Mouse (Mus musculus): ENCODE results near the gene Cxcl9. TPM values are rescaled to one million over a fixed set of nuclear protein-coding genes. Genes with fewer than 3 reads are reported as not detected.

Gene Cxcl9
- polyA plus RNA-seq, 1 experiment from 2014 or later, result not detected

DNA sequence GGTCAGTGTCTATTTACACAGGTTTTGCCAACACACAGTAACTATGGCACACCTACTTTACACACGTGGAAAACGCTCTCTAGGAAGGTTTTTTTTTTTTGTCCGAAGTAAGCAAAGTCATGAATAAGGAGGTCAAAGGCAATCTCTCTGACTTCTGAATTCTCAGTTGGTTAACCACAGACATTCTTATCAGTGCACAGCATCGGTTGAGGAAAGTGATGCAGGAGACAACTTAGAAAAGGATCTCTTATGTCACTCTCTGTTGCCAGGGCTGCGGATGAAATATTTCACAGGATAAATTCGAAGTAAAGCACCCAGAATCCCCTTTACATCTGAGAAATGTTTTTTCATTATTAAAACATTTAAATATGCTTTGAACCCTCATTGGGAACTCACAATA, 512 bp downstream of the Cxcl9 start:
- H3K27ac ChIP-seq, result no peak overlapping the region
- no peak overlapping the region for H3K4me3 ChIP-seq
- WGBS, result 74% methylated on average over 6 of the region's 6 CpGs
- no peaks in the 10 kb centered on the region for H3K36me3 ChIP-seq
- no peaks in the 10 kb centered on the region for H3K27me3 ChIP-seq (ENCODE audit: insufficient read depth, poor library complexity, severe bottlenecking)
- no peak for DNase-seq (ENCODE audit: low spot score)
- H3K9me3 ChIP-seq, result no peaks in the 10 kb centered on the region
- no peaks in the 10 kb centered on the region for H3K4me1 ChIP-seq

DNA sequence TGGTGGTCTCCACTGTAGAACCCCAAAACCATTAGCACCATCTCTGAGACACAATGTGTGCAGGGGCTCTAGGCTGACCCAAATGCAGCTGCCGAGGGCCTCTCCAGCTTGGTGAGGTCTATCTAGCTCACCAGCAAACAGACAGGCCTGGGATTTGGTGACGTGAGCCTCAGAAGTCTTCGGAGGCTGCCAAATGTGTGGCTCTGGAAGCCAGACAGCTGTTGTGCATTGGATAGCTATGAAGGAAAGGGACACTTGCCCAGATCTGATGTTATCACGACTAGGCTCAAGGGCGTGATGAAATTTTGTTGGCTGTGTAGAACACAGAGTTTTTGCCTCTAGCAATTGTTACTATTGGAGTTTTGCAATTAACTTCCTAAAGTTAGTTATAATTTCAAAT, 4.6 kb downstream of the Cxcl9 start:
- Histone ChIP-seq H3K27ac (no peak overlapping the region), H3K36me3 (no peaks in the 10 kb centered on the region), H3K4me3 (no peak overlapping the region), H3K9me3 (no peaks in the 10 kb centered on the region), H3K27me3 (ENCODE audit: insufficient read depth, poor library complexity, severe bottlenecking) (no peaks in the 10 kb centered on the region), H3K4me1 (no peaks in the 10 kb centered on the region)
- no peak for DNase-seq (ENCODE audit: low spot score)
- 65% methylated on average over 5 of the region's 5 CpGs for WGBS

DNA sequence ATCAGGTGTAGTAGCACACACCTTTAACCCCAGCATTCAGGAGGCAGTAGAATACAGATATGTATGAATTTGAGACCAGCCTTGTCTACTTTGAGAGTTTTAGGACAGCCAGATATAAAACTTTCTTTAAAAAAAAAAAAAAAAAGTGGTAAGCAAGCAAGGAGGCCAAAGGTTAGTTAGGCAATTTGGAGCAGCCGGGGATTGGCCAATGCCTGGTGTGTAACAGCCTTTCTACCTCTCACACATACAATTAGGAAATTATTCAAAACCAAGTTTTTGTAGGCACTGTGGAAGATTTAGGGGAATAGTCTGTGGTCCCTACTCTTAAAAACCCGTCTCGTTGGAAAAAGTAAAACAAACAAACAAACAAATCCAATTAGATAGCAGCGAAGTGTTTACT, 5.3 kb downstream of the Cxcl9 start:
- no peaks in the 10 kb centered on the region for H3K27me3 ChIP-seq (ENCODE audit: insufficient read depth, poor library complexity, severe bottlenecking)
- WGBS, result 77% methylated on average over 4 of the region's 4 CpGs
- H3K9me3 ChIP-seq, result no peaks in the 10 kb centered on the region
- H3K4me3 ChIP-seq, result no peak overlapping the region
- H3K36me3 ChIP-seq, result no peaks in the 10 kb centered on the region
- H3K4me1 ChIP-seq, result no peaks in the 10 kb centered on the region
- H3K27ac ChIP-seq, result no peak overlapping the region
- DNase-seq (ENCODE audit: low spot score), result no peak

DNA sequence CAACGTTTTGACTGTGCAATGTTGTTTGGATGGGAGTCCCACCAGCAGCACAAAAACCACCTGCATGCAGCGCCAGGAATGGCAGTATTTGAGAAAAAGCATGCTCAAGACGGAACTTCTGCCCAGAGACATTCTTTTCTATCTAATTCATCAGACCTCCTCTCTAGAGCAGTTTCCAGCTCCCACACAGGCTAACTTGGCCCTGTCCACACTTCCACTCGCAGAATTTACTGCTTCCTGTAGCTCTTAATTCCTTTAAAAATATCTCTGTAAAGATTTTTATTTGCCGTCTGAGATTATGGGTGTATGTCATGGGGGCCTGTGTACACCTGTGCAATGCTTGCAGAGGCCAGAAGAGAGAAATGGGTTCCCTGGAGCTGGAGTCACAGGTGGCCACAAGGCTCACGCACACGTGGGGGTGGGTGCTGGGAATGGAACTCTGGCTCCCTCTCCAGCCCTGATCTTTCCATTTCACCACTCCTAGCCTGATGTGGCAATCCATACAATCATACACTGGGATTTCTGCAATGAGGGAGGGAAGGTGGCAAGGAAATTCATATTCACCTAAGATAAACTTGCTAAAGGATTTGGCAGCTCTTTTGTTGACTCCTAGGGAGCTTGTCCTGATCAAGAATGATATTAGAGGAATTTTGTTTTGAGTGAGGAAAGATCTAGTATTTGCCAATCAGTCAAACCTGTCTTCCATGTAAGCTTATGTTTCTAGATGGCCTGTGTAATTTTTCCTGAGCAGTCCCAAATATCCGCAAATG, 6.1 kb downstream of the Cxcl9 start:
- no peaks in the 10 kb centered on the region for H3K27me3 ChIP-seq (ENCODE audit: insufficient read depth, poor library complexity, severe bottlenecking)
- DNase-seq (ENCODE audit: low spot score), result no peak
- H3K9me3 ChIP-seq, result no peaks in the 10 kb centered on the region
- WGBS, result 66% methylated on average over 8 of the region's 8 CpGs
- no peaks in the 10 kb centered on the region for H3K4me1 ChIP-seq
- no peak overlapping the region for H3K4me3 ChIP-seq
- H3K27ac ChIP-seq, result no peak overlapping the region
- no peaks in the 10 kb centered on the region for H3K36me3 ChIP-seq

DNA sequence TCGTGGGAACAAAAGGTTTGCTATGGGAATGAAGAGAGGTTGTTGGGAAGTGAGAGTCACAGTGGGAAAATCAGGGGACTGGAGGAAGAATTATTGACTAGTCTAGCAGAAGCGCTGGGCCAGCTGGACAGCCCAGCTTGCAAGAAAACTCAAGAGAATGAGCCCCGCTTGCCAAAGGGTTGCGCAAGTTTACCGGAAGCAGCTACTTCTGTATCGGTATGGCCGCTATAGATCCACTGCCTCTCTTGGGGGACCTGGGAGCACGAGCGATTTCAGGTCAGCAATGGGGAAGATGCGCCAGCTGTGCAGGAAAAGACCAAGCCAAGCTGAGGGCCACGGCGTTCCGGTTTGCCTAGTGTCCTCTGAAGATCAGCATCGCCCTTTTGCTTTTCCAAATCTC, 9.3 kb downstream of the Cxcl9 start:
- Histone ChIP-seq H3K4me3 (no peak overlapping the region), H3K36me3 (no peaks in the 10 kb centered on the region), H3K27me3 (ENCODE audit: insufficient read depth, poor library complexity, severe bottlenecking) (no peaks in the 10 kb centered on the region), H3K4me1 (no peaks in the 10 kb centered on the region), H3K9me3 (no peaks in the 10 kb centered on the region), H3K27ac (no peak overlapping the region)
- 90% methylated on average over 14 of the region's 14 CpGs for WGBS
- DNase-seq (ENCODE audit: low spot score), result no peak

DNA sequence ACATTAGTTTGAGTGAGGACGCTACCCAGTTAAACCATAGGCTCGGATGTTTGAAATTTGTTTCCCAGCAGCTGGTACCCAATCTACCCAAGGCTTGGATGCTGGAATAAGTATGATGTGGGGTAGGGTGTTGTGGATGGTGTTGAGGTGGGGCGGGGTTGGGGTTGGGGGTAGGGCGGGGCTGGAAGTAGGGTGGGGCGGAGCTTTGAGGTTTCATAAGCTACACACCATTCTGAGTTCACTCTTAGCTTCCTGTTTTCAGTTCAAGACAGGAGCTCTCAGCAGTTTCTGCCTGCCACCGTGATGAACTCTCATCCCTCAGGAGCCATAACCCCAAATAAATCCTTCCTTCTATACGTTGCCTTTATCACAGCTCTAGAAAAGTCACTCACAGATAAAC, 9.8 kb downstream of the Cxcl9 start:
- 85% methylated on average over 7 of the region's 7 CpGs for WGBS
- H3K4me3 ChIP-seq, result no peak overlapping the region
- H3K4me1 ChIP-seq, result no peaks in the 10 kb centered on the region
- no peak overlapping the region for H3K27ac ChIP-seq
- H3K36me3 ChIP-seq, result no peaks in the 10 kb centered on the region
- no peaks in the 10 kb centered on the region for H3K9me3 ChIP-seq
- no peaks in the 10 kb centered on the region for H3K27me3 ChIP-seq (ENCODE audit: insufficient read depth, poor library complexity, severe bottlenecking)
- DNase-seq (ENCODE audit: low spot score), result no peak

DNA sequence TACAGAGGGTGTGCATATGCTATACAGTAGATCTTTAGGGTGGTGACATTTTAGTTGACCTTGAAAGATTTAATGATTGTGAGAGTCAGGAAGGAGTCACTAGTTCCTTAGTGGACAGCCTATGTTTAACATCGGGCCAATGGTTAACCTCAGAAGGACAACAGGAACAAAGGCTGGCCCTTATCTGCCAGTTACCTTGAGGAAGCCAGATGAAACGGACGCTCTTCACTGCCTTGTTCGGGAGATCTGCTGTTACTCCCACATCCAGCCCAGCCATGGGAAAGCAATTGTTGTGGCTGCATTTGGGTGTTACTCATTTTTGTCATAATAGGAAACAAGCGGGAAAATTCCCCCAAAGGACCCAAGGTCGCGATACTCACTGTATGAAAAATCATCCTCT, 14.1 kb downstream of the Cxcl9 start:
- 63% methylated on average over 7 of the region's 7 CpGs for WGBS
- H3K4me3 ChIP-seq, result no peak overlapping the region
- DNase-seq (ENCODE audit: low spot score), result no peak
- no peaks in the 10 kb centered on the region for H3K9me3 ChIP-seq
- H3K4me1 ChIP-seq, result peaks cover 6% of the 10 kb centered on the region
- H3K27me3 ChIP-seq (ENCODE audit: insufficient read depth, poor library complexity, severe bottlenecking), result no peaks in the 10 kb centered on the region
- H3K27ac ChIP-seq, result no peak overlapping the region
- H3K36me3 ChIP-seq, result no peaks in the 10 kb centered on the region

DNA sequence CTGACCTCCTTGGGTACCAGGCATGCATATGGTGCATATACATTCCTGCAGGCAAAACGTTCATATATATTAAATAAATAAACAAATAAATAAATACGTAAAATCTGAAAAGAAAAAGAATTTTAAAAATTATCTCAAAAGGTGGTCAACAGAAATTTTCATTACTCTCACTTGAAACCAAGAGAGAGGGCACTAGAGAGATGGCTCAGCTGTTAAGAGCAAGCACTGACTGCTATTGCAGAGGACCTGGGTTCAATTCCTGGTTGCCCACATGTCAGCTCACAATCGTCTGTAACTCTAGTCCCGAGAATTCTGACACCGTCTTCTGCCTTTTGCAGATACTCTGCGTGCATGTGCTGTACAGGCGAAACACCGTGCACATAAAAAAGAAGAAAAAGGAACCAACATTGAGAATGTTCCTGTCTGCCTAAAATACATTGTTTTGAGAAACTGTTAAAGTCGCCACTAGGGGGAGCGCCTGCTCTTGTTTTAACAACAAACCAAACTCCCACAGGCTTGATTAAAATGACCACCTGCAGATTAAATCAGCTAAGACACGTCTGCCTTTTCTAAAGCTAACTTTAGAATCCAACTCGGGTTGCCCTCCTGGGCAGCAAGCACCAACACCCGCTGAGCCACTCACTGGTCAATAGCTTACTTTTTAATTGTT, 15.7 kb downstream of the Cxcl9 start:
- Histone ChIP-seq H3K4me1 (peaks cover 13% of the 10 kb centered on the region), H3K4me3 (no peak overlapping the region), H3K27ac (no peak overlapping the region), H3K9me3 (no peaks in the 10 kb centered on the region), H3K36me3 (no peaks in the 10 kb centered on the region; the same call in 1 of the 2 replicates), H3K27me3 (ENCODE audit: insufficient read depth, poor library complexity, severe bottlenecking) (no peaks in the 10 kb centered on the region)
- 17% methylated on average over 13 of the region's 13 CpGs for WGBS
- peak; percentile 84 for DNase-seq (ENCODE audit: low spot score)

DNA sequence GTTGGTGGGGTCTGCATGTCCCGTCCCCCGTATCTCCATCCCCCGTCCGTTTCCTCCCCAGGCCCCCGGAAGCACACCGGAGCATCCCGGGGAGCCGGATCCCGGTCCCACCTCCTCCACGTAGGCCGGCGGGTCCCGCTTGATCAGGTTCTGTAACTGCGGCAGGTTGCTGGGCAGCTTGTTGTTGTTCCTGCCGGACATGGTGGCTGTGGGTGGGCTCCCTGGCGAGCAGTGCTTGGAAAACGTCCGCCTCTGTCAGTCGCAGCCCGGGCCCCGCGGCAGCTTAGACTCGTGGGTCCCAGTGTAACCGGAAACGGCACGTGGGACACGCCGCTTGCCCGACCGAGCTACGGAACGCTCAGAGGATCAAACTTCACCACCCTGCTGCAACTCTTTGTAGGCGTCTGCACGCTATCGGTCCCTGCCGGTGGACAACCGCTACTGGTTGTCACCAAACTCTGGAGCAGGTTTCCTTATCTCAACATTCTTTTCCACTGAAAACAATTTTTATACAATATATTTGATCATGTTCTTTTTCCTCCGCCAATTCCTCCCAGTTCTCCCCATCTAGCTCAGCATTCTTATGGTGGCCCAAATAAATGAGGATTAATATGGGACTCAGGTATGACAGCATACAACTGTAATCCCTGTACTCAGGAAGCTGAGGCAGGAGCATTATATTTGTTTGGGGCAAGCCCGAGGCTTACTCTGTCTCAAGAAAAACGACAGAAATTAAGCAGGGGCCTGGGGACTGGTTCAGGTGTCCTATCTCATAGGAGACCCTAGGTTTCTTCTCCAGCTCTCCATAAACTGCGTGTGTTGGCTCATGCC, 18.0 kb downstream of the Cxcl9 start, which contains the start of gene Sdad1:
TSS of gene Sdad1 (minus strand) at position 799 of the 831 bp plus-strand sequence.
- Histone ChIP-seq H3K4me1 (peaks cover 13% of the 10 kb centered on the region), H3K9me3 (no peaks in the 10 kb centered on the region), H3K27me3 (ENCODE audit: insufficient read depth, poor library complexity, severe bottlenecking) (no peaks in the 10 kb centered on the region), H3K36me3 (peaks cover 20% of the 10 kb centered on the region), H3K27ac (peak within 1 kb of the TSS; percentile 91), H3K4me3 (peak within 1 kb of the TSS; percentile 81)
- WGBS, result 2% methylated on average over 41 of the region's 41 CpGs
- DNase-seq (ENCODE audit: low spot score), result peak; percentile 97

DNA sequence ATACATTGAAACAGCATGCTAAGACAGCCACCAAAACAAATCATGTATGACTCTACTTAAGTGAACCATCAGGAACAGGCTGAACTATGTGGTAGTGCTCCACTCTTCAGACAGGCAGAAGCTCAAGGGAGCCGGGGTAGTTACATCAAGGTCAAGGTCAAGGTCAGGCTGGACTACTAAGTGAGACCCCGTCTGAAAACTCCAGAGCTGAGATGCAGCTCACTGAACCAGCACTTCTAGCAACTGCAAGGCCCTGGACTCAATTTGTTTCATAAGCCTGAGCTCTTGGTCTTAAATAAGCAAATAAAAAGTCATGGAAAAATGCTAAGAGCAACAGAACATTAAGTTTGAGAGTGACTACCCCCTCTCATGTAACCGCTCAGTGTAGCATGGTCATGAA, 23.6 kb downstream of the Cxcl9 start:
- 69% methylated on average over 3 of the region's 3 CpGs for WGBS
- Histone ChIP-seq H3K36me3 (peaks cover 76% of the 10 kb centered on the region), H3K27ac (no peak overlapping the region), H3K4me1 (peaks cover 9% of the 10 kb centered on the region), H3K9me3 (no peaks in the 10 kb centered on the region), H3K4me3 (no peak overlapping the region), H3K27me3 (ENCODE audit: insufficient read depth, poor library complexity, severe bottlenecking) (no peaks in the 10 kb centered on the region)
- DNase-seq (ENCODE audit: low spot score), result no peak

DNA sequence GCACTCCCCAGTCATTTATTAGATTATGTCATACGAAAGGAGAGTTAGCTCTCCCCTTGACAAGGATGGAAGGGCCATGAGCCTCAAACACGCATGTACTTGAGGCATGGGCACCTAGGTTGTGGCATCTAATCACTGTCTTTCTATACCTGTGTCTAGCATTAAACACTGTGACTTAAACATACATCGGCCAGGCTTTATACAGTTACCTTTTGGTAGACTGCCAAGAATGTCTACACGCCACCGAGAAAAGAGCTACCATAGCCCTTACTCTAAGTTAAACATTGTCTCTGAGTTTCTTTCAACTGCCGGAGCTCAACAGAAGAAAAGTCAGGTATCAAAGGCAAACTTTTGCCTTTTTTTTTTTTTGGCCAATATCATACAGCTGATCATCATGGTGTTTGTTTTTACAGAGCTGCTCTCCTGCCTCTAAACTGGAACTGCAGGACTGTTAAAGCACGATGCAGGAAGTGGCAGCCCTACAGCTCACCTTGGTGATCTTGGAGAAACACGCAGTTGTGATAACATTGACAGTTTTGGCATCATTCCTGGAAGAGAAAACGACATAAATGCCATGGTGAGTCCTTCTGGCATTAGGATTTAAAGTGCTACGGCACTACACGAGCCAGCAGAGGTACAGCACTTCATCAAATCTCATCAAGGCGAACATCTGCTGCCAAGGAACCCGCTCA, 25.6 kb downstream of the Cxcl9 start:
- H3K4me1 ChIP-seq, result no peaks in the 10 kb centered on the region
- no peaks in the 10 kb centered on the region for H3K9me3 ChIP-seq
- H3K4me3 ChIP-seq, result no peak overlapping the region
- peaks cover 94% of the 10 kb centered on the region for H3K36me3 ChIP-seq
- DNase-seq (ENCODE audit: low spot score), result no peak
- 91% methylated on average over 13 of the region's 13 CpGs for WGBS
- H3K27me3 ChIP-seq (ENCODE audit: insufficient read depth, poor library complexity, severe bottlenecking), result no peaks in the 10 kb centered on the region
- H3K27ac ChIP-seq, result no peak overlapping the region

DNA sequence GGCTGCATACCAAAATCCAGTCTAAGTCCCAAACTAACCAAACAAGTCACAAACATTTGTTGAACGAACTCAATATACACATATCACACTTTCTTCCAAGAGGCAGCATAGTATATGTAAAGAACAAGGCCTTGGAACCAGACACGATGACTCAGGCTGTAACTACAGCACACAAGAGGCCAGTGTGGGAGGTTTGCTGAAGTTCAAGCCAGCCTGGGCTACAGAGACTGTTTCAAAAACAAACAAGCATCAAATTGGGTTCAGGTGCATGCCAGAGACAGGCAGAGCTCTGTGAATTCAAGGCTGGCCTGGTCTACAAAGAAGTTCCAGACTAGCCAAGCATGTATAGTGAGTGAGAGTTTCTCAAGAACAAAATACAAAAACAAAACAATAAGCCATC, 33.4 kb downstream of the Cxcl9 start:
- no peak for DNase-seq (ENCODE audit: low spot score)
- Histone ChIP-seq H3K27ac (no peak overlapping the region), H3K27me3 (ENCODE audit: insufficient read depth, poor library complexity, severe bottlenecking) (no peaks in the 10 kb centered on the region), H3K4me3 (no peak overlapping the region), H3K4me1 (no peaks in the 10 kb centered on the region), H3K9me3 (no peaks in the 10 kb centered on the region), H3K36me3 (peaks cover 97% of the 10 kb centered on the region)
- WGBS, result 86% methylated on average over 2 of the region's 2 CpGs

Measured in heart, embryonic 10.5 days (tissue).